Mouse (Mus musculus): Measurements from ENCODE around the gene Adcy9. TPM values are rescaled to one million over a fixed set of nuclear protein-coding genes. Genes with fewer than 3 reads are reported as not detected.

Gene Adcy9
- 10 to 100 TPM in 22 of 26 experiments, 1 to 10 TPM in 4; 6.6 to 88.2 (median 34.3) TPM for total RNA-seq (2018; cell fraction: chromatin; rRNA removed)
- total RNA-seq (2018; cell fraction: cytosol; rRNA removed), result 10 to 100 TPM in 14 of 26 experiments, 1 to 10 TPM in 12; 4.7 to 24.2 (median 11.1) TPM
- total RNA-seq (2018; cell fraction: nucleus; rRNA removed), result 10 to 100 TPM in 25 of 26 experiments, 1 to 10 TPM in 1; 9.3 to 63.6 (median 20.5) TPM
- polyA plus RNA-seq (2018), result 10.4 to 11.9 TPM (median 11.0 TPM) in 3 replicates

DNA sequence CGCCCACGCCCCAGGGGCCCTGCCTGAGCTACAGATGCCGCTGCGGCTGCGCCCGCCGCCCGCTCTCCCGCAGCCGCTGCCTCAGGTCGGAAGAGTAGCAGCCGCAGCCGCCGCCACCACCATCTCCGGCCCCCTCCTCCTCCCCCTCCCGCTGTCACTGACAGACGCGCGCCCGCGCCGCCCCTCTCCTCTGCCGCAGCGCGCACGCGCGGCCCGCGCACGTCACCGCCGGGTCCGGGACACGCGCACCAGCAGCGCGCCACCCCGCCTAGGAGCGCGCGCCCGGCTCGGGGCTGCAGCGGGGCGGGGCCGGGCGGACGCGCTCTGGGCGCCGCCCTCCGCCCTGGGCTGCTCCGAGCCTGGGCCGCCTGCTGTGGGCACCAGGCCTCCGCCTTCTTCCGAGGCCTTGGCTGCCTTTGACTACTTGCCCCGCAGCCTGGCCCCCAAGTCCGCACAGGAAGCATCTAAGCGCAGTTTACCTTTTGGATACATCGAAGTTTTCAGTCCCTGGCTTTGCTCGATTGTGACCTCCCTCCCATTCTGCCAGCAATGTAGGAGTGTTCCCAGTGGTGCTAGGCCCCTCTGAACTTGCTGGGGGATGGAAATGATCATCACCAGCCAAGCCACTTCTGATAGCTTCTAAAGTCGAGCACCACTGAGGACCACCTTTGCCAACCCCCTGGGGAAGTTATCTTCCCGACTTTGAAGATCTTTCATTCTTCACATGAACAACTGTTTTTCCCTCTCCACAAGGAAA, at the start of gene Adcy9:
Adcy9 (minus strand) TSS at position 201 of the 757 bp plus-strand sequence.
- 2% methylated on average over 50 of the region's 64 CpGs for WGBS (ENCODE audit: missing documents)

DNA sequence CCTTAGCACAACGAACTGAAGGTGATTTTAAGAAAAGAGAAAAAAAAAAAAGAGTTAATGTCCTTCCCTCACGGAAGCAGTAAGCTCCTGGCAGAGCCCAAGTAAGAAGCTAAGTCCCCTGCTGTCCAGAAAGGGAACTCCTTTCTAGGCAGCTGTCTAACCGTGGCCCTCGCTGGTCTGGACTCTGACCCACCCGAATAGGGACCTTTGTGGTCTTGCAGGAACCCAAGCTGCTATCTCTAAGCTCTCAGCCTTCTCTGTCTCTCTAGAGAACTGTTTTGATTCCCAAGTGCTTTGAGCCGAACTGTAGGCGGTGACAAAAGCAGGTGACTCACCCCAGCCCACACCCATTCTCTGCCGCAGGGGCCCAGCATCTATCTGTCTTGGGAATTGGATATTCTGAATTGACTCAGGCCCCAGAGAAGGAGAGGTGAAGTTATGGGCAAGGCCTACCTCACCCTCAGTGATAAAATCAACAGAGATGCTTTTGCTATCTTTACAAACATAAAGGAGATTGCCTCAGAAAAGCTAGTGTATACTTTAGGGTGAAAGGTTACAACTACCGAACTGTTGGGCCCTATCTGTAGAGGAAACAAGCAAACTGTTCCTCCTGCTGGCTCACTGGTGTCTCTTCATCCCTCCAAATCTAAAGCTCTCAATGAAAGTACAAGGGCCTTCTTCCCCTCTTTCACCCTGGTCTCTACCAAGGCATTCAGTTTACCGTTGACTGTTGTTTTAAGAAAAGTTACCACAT, 49.5 kb upstream of the Adcy9 start:
- Histone ChIP-seq H3K27ac (peak overlapping the region; percentile 15), H3K36me3 (ENCODE audit: inconsistent target) (no peaks in the 10 kb centered on the region), H3K79me2 (ENCODE audit: inconsistent target) (no peaks in the 10 kb centered on the region), H3K4me3 (ENCODE audit: inconsistent target) (no peak overlapping the region)
- 41% methylated on average over 10 of the region's 10 CpGs for WGBS (ENCODE audit: missing documents)

More for the DNA sequence above, at the start of gene Adcy9:
- Histone ChIP-seq H3K36me3 (ENCODE audit: inconsistent target) (no peaks in the 10 kb centered on the region; the same call in 1 of the 2 replicates), H3K79me2 (ENCODE audit: inconsistent target) (peaks cover 39% of the 10 kb centered on the region; the same call in 1 of the 2 replicates), H3K27ac (peak within 1 kb of the TSS; percentile 36; the same call in 1 of the 2 replicates), H3K4me3 (ENCODE audit: inconsistent target) (peak within 1 kb of the TSS; percentile 45)

DNA sequence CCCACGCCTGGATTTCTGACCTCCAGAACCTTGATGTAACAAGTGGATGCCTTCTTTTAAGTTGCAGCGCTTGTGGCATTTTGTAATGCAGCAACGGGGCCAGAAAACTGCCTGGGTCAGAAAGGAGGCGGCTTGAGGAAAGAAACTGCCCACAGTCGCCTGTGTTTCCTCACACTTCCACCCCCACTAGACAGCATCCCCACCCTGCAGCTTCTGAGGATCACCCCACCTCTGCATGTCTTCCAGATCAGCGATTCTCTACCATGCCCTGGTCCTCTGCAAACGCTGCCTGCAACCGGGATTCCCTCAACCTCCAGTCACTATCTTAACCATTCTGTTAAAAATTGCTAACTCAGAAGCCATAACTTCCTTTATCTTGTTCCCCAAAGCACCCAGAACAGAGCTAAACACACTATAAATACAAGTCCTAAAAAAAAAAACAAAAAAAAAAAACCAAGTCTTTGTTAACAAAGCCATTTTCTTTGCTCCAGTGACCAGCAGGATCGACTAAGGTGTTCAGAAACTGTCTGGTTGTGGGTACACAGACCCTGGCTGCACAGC, 44.3 kb upstream of the Adcy9 start:
- Histone ChIP-seq H3K27ac (peak overlapping the region; percentile 86), H3K79me2 (ENCODE audit: inconsistent target) (no peaks in the 10 kb centered on the region), H3K36me3 (ENCODE audit: inconsistent target) (no peaks in the 10 kb centered on the region), H3K4me3 (ENCODE audit: inconsistent target) (no peak overlapping the region)
- WGBS (ENCODE audit: missing documents), result 7% methylated on average over 9 of the region's 9 CpGs

DNA sequence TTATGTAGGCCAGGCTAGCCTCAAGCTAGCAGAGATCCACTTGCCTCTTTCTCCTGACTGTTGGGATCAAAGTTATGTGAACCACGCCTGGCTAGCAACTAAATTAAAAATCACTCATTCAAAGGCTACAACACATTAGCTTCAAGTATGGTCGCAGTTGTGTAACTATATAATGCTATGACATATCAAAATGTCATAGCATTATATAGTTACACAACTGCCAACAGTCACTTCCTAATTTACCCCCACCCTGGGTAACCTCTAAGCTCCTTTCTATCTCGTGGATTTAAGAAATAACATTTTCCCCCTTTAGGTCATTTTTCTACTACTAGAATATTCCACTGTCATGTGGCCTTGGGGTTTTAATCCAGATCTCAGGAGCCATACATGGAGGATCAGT, 37.6 kb upstream of the Adcy9 start:
- no peak overlapping the region for H3K27ac ChIP-seq
- 40% methylated on average over 3 of the region's 3 CpGs for WGBS (ENCODE audit: missing documents)
- no peaks in the 10 kb centered on the region for H3K36me3 ChIP-seq (ENCODE audit: inconsistent target)
- H3K79me2 ChIP-seq (ENCODE audit: inconsistent target), result no peaks in the 10 kb centered on the region
- no peak overlapping the region for H3K4me3 ChIP-seq (ENCODE audit: inconsistent target)

DNA sequence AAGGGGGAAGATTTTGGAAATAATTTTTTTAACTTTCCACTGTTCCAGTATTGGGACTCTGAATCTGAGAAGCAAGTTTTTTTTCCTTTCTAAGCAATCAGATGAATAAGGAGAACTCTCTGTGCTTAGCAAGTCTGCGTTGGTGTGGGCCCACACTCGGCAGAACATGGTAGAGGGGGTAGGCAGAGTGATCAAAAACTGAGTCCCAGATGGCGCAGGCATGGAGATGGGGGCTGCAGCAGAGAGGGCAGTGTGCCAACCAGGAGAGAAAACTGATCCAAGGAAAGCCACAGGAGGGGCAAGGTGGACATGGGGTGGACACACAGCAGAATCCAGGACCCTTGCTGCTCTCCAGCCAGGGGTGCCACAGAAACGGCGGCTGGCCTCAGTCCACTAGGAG, 36.1 kb upstream of the Adcy9 start:
- H3K27ac ChIP-seq, result peak overlapping the region; percentile 69
- WGBS (ENCODE audit: missing documents), result 87% methylated on average over 5 of the region's 5 CpGs
- no peaks in the 10 kb centered on the region for H3K79me2 ChIP-seq (ENCODE audit: inconsistent target)
- no peaks in the 10 kb centered on the region for H3K36me3 ChIP-seq (ENCODE audit: inconsistent target)
- H3K4me3 ChIP-seq (ENCODE audit: inconsistent target), result no peak overlapping the region

DNA sequence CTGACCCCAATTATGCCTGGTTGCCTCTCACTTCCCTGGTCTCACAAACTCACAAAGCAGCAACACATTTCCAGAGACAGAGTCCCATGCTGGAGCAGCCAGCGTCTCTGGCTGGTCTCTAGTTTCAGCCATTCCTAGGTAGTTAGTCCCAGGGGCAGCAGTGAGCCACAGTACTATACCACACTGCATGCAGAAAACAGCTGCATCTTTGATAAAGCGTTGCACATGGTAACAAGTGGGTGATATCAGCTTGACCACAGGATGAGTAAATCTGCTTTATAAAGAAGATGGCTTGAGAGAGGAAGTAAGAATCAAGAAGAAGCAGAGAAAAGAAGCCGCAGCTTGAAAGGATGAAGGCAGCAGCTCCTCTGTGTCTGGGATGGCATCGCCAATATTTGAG, 35.4 kb upstream of the Adcy9 start:
- H3K27ac ChIP-seq, result peak overlapping the region; percentile 69
- no peak overlapping the region for H3K4me3 ChIP-seq (ENCODE audit: inconsistent target)
- 52% methylated on average over 4 of the region's 4 CpGs for WGBS (ENCODE audit: missing documents)
- H3K36me3 ChIP-seq (ENCODE audit: inconsistent target), result no peaks in the 10 kb centered on the region
- H3K79me2 ChIP-seq (ENCODE audit: inconsistent target), result no peaks in the 10 kb centered on the region

DNA sequence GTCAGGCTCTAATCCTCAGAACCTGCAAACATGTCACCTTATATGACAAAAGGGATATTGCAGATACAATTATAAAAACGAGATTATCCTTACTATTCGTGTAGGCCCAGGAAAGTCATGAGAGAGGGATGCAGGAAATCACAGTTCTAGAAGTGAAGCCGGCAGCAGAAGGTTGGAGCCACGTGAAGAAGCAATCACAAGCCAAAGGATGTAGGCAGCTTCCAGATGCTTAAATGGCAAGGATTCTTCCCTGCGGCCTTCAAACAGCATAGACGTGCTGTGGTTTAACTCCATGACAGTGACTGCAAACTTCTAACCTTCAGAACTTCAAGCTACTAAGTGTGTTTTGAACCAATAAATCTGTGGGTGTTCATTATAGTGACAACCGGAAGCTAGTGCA, 34.3 kb upstream of the Adcy9 start:
- no peak overlapping the region; the same call in 1 of the 2 replicates for H3K27ac ChIP-seq
- 93% methylated on average over 7 of the region's 7 CpGs for WGBS (ENCODE audit: missing documents)
- no peaks in the 10 kb centered on the region for H3K79me2 ChIP-seq (ENCODE audit: inconsistent target)
- no peak overlapping the region for H3K4me3 ChIP-seq (ENCODE audit: inconsistent target)
- H3K36me3 ChIP-seq (ENCODE audit: inconsistent target), result no peaks in the 10 kb centered on the region

DNA sequence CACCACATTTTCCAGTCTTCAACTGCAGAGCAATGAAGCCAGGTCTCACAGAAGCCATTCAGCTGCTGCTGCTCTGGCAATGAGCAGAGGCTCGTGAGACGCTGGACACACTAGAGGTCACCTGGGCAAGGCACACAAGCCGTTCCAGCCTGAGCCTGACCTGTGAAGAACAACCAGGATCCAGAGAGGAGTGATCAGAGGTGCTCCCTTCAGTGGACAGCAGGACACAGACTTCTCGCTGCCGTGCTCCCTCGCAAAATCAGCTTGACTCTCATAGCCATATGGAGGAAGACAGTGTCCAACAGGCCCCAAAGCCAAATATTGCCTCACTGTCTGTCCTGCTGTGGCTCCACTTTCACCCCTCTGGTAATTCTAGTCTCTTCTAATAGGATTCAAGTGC, 29.1 kb upstream of the Adcy9 start:
- Histone ChIP-seq H3K4me3 (ENCODE audit: inconsistent target) (no peak overlapping the region), H3K27ac (no peak overlapping the region), H3K36me3 (ENCODE audit: inconsistent target) (no peaks in the 10 kb centered on the region), H3K79me2 (ENCODE audit: inconsistent target) (no peaks in the 10 kb centered on the region)
- 99% methylated on average over 6 of the region's 6 CpGs for WGBS (ENCODE audit: missing documents)

DNA sequence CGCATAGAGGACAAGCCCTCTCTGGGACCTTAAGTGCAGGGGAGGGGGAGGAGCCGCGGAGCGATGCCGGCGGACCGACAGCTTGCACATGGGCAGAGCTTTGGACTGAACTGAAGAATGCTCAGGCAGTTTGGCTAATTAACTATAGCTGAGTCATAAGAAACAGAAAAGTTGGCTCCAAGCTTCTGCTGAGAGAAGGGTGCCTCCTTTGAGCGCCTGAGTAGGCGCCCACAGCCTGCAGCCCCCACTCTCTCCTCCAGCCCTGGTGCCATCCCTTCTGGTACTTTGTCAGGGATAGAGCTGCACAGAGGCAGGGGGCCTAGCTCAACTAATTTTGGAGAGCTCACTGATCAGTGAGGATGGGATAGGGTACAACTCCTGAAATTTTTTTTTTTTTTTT, 27.9 kb upstream of the Adcy9 start:
- Histone ChIP-seq H3K27ac (no peak overlapping the region), H3K79me2 (ENCODE audit: inconsistent target) (no peaks in the 10 kb centered on the region), H3K4me3 (ENCODE audit: inconsistent target) (no peak overlapping the region), H3K36me3 (ENCODE audit: inconsistent target) (no peaks in the 10 kb centered on the region)
- 41% methylated on average over 5 of the region's 9 CpGs for WGBS (ENCODE audit: missing documents)

DNA sequence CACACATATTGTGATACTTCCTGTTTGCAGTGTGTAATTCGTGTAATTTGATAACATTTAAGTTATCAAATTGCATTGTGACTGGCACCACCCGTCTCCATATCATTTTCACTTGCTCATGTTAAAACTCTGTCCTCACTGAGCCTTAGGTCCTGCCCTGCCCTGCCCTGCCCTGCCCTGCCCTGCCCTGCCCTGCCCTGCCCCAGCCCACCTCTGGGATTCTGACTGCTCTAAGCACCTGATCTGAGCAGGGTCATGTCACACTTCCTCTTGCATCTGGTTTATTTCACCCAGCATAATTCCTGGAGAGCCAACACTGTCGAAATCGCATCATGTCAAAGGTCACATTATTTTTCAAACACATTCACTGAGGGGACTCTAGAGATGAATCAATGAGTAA, 26.1 kb upstream of the Adcy9 start:
- Histone ChIP-seq H3K36me3 (ENCODE audit: inconsistent target) (no peaks in the 10 kb centered on the region), H3K79me2 (ENCODE audit: inconsistent target) (no peaks in the 10 kb centered on the region), H3K4me3 (ENCODE audit: inconsistent target) (no peak overlapping the region), H3K27ac (no peak overlapping the region)
- 75% methylated on average over 4 of the region's 4 CpGs for WGBS (ENCODE audit: missing documents)

DNA sequence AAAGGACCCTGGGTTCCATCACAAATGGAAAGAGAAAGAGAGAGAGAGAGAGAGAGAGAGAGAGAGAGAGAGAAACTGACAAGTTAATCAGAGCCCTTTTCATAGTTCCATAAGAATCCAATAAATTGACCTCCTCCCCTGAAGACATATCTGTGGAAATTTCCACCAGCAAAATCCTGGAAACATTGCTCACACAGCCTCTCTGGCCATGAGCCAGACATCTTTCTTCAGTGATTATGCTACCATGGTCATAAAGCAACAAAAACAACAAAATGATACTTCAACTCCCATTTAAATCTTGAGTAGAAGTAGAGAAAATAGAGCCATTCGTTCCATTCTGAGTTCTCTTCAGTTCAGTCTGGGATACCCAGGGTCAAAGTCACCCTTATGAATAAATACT, 24.1 kb upstream of the Adcy9 start:
- no peaks in the 10 kb centered on the region for H3K79me2 ChIP-seq (ENCODE audit: inconsistent target)
- H3K4me3 ChIP-seq (ENCODE audit: inconsistent target), result no peak overlapping the region
- no peak overlapping the region for H3K27ac ChIP-seq
- WGBS (ENCODE audit: missing documents), result 71% methylated on average over 1 of the region's 1 CpGs
- H3K36me3 ChIP-seq (ENCODE audit: inconsistent target), result no peaks in the 10 kb centered on the region

DNA sequence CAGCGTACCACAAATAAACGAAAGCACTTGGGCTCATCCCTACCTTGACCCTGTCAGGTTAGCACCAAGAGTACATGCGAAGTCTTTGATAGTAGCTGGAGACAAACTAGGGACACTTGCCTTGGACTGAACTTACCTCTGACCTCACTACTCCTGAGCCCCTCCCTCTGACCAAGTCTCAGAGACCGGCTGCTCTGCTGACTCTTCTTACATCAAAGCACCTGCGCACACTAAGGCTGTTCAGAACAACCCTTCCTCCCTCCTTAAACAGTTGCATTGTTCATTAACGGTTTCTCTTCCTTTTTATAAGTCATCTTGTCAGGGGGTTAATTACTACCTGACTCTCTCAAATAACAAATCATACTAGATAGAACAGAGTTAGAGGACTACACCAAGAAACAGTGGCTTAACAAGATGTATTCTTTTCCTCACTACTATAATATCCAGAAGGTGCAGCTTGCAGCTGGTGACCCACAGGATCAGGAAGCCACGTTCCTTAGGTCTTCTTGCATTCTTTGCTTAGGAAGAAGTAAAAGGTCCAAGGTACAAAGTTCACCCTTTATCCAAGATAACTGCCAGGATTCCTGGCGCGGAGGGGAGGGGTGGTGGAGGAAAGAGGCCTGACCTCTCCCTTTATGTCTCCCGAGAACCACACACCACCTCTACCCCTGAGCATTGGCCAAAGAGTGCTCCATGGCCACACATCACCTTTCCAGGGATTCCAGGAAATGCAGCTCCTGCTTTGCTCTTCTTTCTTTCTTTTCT, 19.2 kb upstream of the Adcy9 start:
- 88% methylated on average over 10 of the region's 10 CpGs for WGBS (ENCODE audit: missing documents)
- H3K79me2 ChIP-seq (ENCODE audit: inconsistent target), result no peaks in the 10 kb centered on the region
- no peaks in the 10 kb centered on the region for H3K36me3 ChIP-seq (ENCODE audit: inconsistent target)
- H3K27ac ChIP-seq, result no peak overlapping the region
- H3K4me3 ChIP-seq (ENCODE audit: inconsistent target), result no peak overlapping the region

DNA sequence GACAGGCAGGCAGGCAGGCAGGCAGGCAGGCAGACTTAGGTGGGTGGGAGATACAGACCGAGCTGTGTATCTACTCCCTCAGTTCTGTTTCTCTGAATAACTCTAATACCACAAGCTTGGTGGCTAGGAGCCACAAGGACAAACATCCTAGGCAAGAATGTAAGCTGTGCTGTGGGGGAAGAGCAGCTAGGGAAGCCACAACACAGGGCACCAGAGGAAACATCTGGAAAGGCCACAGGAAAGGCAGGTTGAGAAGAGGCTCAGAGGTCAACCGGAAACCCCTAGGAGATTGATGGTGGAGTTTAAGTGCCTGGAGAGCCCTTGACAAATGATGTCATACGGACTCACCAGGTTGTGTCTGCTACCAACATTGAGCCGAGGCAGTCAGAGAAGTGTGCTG, 16.4 kb upstream of the Adcy9 start:
- H3K27ac ChIP-seq, result no peak overlapping the region
- H3K4me3 ChIP-seq (ENCODE audit: inconsistent target), result no peak overlapping the region
- H3K36me3 ChIP-seq (ENCODE audit: inconsistent target), result no peaks in the 10 kb centered on the region
- 17% methylated on average over 4 of the region's 4 CpGs for WGBS (ENCODE audit: missing documents)
- H3K79me2 ChIP-seq (ENCODE audit: inconsistent target), result no peaks in the 10 kb centered on the region

DNA sequence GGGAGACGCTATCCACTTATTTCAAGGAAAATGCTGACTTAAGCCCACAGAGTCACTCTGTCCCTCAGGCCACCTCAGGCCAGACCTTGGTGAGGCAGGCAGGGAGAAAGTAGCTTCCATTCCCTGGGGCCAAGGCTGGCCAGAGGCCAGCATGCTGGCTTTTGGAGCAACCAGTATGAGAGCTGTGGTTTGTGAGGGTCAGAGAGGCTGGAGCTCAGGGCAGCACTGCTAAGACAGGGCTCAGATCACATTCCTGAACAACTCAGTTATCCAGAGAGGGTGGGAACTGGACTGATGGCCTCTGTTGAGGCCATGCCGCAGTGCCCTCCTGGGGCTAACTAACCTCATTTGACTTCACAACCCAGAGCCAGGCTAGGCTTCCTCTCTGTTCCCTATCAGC, 15.1 kb upstream of the Adcy9 start:
- no peaks in the 10 kb centered on the region for H3K36me3 ChIP-seq (ENCODE audit: inconsistent target)
- 100% methylated on average over 2 of the region's 2 CpGs for whole genome bisulfite sequencing (ENCODE audit: missing documents)
- no peaks in the 10 kb centered on the region for H3K79me2 ChIP-seq (ENCODE audit: inconsistent target)
- no peak overlapping the region for H3K27ac ChIP-seq
- H3K4me3 ChIP-seq (ENCODE audit: inconsistent target), result no peak overlapping the region

All from macrophage (primary cell).